Mouse (Mus musculus) layer of hippocampus, adult 9-11 months (tissue): Measurements from ENCODE around the gene Rnft2.

Experiments used
- DNase-seq: peaks from one replicate; pipeline ENCODE4 v3.0.0; 2022

The Rnft2 gene

DNA sequence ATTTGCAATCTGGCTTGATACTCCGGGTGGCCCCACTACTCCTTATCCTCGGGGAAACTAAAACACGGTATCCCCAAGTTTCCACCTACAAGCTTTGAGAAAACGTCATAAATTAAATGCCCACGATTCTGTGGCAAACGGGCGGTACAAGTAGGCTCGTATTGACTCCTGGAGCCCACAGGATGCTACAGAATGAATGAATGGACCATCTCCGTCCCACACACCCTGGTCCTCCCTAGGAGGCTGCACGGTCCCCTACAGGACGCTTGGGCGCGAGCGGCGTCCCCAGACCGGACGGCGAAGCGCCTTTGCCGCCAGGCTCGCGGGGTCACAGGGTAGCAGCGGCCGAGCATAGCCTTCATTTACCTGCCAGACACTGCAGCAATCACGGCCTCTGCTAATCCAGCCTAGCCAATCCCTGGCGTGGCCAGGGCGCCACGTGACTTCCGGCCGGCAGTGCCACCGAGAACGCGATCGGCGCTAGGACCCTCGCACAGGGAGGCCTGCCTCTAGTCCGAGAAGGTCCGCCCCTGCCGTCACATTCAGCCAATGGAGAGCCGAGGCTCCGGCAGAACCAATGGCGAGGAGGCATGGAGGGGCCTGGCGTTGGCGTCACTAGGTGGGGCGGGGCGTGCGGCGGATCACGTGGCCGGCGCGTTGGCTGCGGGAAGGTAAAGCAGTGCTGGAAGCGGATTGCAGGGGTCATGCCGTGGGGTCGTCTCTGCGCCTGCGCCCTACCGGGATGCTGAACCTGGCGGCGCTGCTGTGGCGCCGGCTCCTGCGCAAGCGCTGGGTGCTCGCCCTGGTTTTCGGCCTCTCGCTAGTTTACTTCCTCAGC is at the start of gene Rnft2, which contains the start of gene 2410131K14Rik:
Gene Rnft2 (minus strand): TSS at position 511 of the 838 bp plus-strand sequence.
Gene 2410131K14Rik (plus strand): TSS at position 622 of the 838 bp plus-strand sequence.
- DNase-seq: peak; percentile 100

DNA sequence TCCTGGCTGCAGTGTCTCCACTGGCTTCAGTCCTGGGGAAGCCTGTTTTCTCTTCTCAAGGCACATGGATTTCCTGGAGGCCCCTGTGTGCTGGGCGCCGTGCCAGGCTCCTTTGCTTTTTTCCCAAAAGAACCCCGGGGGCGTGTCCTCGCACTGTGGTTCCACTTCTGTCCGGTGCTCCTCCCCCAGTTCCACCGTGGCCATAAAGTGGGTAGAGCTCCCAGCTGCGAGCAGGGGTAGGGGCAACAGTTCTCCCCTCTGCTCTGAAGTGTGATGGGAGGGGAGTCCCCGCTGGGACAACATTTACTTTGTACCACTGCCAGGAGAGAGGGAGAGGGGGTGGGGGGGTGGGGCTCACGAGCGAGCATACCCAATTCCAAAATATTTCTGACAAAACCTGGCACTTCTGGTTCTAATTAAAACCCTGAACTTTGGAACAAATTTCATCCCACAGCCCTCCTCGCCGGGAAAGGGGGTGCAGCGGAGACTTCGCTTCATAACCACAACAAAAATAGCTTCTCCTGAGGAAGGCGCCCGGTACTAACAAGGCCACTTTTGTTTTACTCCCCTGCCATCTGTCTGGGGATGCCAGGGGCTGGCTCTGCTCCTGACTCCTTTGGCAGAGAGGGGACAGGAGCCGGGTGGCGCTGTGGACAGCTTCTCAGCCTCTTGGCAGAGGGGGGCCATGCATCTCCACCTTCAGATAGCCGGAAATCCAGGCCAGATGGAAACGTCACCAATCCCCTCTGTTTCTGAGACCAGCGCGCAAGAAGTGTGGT is 49.4 kb upstream of the Rnft2 start:
- DNase-seq: peak; percentile 78

DNA sequence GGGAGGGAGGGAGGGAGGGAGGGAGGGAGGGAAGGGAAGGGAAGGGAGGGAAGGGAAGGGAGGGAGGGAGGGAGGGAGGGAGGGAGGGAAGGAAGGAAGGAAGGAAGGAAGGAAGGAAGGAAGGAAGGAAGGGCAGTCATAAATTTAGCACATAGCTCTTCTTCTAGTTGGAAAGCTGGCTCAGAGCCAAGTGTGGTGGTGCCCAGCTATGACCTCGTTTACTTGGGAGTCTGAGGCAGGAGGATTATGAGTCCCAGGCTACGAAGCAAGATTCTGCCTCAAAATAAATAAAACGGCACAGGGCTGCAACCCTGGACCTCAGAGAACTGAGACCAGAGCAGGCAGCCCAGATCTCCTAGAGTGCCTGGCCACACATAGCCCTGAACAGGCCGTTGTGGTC is 47.6 kb upstream of the Rnft2 start:
- DNase-seq: no peak

DNA sequence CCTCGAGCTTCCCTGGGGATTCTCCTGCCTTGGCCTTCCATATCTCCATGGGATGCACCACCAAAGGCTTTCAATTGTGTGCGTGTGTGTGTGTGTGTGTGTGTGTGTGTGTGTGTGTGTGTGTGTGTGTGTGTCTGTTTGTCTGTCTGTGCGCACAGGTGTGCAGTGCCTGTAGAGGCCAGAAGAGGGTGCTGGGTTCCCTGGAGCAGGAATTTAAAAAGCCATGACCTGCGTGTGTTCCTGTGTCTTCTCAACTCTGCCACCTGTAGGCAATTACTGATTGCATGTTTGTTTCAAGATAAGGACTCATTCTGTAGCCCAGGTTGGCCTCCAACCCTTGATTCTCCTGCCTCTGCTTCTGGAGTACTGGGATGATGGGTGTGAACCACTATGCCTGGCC is 46.5 kb upstream of the Rnft2 start:
- DNase-seq: no peak

DNA sequence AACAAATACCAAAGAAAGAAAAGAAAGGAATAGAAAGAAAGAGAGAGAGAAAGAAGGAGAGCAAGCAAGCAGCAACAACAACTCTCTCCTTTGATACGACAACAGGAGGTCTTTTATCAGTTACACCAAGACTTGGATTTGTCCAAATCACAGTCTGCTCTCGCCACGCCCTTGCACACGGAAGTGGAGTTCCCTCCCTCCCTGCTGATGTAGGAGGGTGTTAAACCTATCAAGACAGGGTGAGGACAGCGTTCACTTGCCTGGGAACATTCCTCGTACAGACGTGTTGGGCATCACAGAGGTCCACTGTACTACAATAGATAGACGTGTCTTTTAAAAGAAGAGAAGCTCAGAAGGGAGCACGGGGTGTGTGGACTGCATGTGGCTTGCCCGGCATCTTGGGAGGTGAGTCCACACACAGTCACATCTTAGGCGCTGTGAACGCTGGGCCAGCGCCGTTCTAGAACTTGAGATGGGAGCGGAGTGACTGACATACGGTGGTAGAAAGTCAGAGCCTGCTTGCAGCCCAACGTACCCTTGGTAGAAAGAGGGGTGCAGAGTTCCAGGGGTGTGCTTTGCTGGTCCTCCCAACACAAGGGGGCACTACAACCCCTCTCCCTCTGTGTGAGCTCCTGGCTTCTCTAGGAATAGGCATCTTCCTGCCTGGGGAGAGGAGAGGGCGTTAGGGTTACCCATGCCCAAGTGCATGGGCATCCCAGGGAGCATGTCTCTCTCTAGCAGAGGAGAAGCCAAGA is 33.0 kb upstream of the Rnft2 start:
- no peak for DNase-seq

DNA sequence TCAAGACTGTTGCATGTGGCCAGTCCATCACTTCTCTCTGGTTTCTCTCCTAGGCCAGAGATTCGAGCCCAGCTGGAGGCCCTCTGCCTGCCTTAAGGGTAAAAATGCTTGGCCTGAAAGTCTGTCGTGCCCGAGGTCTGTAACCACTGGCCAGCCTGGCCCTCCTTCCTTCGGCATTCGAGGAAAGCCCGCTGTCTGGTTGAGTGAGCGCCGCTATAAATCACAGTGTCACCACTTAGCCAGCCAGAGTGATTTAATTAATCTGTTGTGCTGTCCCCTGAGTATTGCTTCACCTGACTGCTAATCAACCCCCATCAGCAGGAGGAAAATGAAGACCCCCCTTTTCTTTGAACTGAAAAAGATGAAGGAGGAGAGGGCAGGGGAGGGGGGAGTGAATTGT is 31.8 kb upstream of the Rnft2 start:
- no peak for DNase-seq

DNA sequence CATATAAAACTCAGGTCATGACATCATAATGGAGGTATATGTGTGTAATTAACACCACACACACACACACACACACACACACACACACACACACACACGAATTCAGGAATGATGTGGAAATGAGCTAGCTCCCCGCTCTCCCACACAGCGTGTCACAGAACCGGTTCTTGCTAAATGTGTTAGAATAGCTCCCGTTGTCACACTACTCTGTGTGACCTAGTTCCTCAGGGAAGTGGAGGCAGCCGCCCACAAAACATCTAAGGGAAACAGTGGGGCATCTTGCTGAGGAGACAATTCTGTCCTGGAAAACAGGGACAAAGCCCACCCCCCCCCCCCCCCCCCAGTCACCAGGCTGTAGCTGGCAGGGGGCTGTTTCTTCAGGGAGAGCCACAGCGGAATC is 31.4 kb upstream of the Rnft2 start:
- DNase-seq: no peak

DNA sequence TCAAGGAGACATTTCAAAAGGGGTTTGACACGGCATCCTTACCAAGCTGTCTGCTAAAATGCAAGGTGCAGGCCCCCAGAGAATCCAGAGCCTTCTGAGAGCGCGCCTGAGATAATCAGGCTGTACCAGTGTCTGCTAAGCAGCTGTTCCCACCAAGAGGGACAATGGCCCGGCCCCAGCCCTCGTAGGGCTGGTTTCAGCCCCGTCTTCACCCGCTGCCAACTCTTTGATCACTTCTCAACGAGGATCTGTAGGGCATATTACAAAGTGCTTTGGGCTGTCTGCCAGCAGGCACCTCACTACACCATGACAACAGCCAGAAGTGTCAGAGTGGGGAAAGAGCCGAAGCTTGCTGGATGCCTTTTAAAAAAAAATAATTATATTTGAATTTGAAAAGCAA is 29.6 kb upstream of the Rnft2 start:
- no peak for DNase-seq

DNA sequence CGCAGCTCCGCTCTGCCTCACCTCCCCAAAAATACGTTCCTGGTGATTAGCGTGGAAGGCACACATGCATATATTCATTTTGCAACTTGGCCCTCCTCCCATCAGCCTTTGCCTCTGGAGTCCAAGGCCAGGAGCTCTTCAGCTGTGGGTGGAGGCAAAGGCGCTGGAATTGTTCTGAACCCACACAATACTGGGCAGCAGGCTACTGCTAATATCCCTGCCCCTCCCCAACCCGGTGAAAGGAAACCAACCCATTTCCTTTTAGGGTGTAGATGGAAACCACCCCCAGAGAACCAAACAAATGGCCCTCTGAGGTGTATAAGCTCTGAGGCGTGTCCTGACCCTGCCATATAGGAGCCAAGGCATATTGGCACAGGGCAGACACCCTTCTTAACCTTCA is 28.5 kb upstream of the Rnft2 start:
- DNase-seq: no peak

DNA sequence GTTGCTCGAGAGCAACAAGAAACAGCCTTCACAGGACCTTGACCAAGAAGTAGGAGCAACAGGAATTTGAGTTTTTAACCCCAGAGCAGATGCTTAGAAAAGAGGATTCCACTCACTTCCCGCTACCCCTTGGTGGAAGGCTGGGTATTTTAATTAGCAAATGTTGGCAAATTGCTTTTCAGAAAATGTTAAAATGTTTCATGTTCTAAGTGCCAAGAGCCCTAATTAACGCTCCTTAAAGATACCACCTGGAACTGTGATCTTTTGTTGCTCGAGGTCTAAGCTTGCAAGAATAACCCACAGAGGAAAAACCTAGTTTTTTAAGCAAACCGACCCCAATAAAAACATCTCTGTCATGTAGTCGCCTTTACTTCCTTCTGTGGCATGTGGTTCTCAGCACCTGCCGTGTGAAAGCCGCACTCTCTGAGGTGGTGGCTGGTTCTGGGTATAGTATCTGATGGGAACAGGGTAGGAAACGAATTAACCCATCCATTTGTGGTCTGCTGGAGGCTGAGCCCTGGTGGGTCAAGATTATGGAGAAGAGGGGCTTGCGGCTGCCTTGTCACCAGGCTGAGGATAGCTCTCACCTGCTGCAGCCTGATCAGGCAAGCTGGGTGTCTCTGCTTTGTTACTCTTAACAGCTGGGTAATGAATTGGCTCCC is 26.7 kb upstream of the Rnft2 start:
- DNase-seq: no peak

DNA sequence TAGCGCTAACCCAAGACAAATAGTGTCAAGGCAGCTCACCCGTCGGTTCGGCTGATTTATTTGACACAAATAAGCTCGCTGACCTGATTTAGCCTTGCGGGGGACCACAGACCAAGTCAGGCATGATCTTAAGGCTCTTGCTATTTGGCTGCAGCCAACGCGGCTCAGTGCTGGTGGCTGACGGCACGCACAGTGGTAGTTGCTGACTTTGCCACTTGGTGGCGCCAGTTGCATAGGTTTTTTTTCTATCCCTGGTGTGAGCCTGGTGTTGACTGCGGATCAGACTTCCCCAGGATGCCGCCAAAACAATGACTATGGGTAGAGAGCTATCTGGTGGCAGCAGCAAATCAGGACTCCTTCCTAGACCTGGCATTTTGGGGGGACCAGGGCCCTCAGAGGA is 24.1 kb upstream of the Rnft2 start:
- DNase-seq: peak; percentile 77

DNA sequence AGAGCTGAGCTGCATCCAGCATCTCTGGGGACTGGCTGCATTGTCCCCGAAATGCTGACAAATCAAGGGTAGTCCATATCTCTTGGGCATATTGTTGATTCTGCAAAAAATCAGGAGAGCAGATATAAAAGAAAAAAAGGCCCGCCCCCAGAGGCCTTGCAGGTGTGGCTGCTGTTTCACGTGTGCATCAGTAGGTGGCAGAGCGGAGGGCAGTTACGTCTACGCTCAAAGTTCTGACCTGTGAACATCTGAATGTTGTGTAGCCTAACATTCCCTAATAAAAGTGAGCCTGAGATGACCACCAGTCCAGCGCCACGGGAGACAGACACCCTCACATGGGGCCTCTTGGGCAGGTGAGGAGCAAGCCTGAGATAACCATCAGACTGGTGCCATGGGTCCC is 21.4 kb upstream of the Rnft2 start:
- no peak for DNase-seq

DNA sequence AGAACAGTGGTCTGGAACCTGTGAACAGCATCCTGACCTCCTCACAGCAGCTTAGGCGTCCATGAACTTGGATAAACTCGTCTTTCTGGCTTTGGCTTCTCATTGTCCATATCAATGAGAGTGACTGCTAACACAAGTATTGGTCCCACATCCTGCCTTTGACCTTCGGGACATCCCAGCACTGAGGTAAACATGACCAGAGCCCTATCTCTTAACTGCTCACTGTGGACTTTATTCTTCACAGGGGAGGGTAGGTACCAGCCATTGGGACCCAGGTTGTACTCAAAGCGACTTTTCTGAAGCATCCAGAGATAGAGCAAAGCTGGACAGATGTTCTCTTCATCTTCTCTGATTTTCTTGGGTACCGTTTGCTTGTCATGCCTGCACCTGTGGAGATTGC is 20.4 kb upstream of the Rnft2 start:
- DNase-seq: no peak

DNA sequence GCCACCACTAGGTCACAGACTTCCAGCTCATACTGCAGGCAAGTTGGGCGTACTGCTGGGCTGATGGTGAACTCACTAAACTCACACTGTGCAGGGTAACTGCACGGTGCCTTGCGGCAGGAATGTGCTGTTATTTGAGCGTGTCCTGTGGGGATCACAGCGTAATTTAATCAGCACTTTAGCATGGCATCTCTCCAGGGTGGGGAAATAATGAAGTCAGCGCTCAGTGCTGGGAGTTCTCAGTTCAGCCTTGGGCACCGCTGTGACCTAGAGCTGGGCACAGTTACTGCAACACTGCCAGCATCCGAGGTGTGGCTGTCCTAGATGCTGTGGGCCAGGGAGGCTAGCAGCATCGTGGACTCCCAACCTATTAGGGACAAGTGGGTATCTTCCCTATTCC is 19.4 kb upstream of the Rnft2 start:
- DNase-seq: no peak

DNA sequence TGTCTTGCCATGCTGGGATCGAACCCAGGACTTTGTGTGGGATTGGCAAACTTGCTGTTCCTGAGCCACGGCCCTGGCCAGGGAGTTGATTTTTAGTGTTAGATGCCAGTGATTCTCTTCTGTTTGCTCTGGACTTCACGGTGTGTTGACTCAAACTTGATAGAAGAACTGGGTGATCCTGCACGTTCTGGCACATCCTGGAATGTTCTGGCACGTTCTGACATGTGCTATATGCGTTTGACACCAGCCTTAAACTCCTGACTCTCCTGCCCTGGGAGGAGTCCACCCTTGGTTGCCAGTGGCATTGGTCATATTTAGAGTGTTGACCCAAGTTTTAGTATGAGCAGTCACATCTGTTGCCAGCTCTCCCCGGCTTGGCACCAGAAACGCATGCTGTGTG is 17.5 kb upstream of the Rnft2 start:
- DNase-seq: no peak

DNA sequence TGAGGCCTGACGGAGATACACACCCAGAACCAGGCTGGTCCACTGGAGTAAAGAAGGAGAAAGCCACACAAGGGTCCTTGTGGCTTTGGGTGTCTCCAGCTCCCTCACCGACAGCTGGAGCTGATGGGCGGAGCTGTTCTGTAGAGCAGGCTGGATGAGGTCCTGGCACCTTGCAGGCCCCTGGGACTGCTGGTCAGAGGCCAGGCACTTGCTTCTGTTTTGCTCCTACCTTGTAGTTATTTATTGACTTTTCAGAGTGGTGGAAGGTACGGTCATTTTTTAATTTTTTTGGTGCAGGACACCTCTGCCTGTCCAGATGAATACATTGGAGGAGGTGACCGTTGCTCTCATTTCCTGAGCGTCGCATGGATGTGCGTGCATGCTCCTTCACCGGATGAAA is 16.3 kb upstream of the Rnft2 start:
- DNase-seq: no peak

DNA sequence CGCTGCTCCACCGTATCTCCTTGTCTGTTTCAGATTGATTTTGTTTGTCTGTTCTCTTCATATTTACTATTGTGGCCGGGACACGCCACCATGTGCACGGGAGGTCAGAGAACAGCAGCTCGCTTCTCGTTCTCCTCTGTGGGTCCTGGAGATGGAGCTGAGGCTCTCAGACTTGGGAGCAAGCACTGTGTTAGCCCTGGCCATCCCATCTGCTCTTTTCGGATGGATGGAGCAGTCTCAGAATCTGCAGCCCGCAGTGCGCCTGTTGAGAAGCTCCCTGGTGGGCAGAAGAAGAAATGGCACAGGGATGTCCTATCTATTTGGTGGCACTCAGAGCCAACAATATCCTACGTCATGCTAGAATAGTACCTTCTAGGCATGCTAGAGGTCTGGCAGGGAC is 15.7 kb upstream of the Rnft2 start:
- no peak for DNase-seq

DNA sequence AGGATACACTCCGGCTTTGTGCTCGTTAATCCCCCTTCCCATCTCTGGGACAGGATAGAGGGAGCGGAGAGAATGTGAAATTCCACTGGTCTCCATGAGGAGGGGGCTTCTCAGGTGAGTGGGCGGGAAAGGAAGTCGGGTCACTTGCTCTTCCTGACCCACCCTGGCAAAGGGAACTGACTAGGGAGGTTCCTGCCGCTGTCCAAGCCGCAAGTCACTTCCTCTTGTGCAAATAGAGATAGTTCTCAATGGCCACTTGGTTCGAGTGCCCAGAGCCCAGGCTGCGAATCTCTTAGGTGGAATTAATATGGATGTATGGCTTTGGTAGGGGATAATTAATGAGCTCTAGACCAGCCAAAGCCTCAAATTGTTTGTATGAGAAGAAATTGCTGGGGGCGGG is 15.1 kb upstream of the Rnft2 start:
- DNase-seq: no peak

DNA sequence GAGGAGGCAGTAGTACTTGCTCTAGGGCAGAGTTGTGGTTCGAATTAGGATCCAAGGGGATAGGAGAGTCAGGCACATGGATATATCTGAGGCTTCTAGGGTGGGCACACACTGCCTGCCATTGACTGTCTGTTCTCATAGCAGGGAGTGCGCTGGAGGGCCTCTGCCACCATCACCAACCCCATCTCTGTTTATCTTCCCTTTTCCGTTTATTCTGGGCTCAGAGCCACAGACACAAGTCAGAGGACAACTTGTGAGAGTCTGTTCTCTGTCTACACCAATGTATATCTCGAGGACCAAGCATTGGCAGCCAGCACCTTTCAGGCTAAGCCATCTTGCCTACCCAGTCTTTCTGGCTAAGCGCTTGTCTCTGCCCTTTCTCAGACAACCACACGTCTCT is 14.7 kb upstream of the Rnft2 start:
- no peak for DNase-seq

DNA sequence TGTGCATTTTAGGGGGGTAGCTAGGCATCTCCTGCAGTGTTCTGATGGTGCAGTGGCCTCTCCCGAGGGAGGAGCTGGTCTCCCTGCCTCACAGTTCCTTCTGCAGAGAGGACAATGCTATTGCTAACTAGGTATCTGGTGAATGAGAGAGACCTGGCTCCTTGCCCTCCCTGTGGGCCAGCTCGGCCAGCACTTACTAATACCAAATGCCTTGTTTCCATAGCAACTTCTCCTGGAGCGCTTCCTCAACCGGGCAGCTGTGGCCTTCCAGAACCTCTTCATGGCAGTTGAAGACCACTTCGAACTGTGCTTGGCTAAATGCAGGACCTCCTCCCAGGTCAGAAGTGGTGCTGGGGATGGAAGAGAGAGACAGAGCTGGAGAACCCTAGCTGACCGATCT is 14.2 kb upstream of the Rnft2 start:
- peak; percentile 33 for DNase-seq

DNA sequence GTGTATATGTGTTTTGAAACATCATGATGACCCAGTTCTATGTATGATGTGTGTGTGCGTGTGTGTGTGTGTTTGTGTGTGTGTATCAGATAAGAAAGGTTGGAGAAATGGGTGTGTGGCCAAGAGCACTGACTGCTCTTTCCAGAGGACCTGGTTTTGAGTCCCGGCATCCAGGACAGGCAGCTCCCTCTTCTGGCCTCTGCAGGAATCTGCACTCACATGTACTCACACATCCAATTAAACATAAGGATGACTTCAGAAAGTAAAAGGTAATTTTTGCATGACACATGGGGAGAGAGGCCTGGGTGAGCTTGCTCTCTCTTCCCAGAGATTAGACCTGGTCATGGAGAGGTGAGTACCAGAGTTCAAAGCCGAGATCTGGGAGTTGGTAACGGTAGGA is 12.1 kb upstream of the Rnft2 start:
- DNase-seq: no peak

DNA sequence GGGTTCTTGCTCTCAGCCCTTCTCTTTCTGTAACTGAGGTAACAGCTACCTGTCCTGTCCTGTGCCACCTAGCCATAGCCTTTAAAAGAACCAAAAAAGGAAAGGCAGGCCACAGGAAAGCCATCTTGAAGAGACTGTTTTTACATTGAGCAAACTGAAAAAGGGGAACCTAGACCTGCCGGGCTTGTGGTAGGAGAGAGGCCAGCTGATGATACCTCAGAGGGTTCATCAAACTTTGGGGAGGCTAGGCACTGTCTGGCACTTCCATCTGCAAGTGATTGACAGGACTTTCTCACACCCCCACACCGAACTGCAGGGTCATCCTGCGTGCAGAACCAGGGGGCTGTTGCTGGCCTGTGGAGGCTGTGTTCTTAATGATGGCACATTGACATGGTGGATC is 8.6 kb upstream of the Rnft2 start:
- DNase-seq: no peak

DNA sequence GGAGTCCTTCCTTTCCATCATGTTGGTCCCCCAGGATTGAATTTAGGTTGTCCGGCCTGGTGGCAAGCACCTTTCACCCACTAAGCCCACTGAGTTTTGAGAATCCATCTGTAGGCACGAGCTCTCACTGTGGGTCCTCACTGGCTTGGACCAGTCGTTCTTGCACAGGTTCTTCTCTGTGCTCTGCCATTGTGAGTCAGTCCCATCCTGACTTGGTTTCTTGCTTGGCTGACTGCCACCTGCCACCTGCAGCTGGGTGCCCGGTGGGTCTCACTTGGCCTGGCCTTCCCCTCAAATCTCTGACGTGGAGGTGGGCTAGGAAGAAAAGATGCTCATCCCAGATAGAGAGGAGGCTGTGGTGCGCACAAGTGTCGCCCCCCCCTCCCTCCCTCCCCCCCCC is 6.1 kb upstream of the Rnft2 start:
- DNase-seq: no peak
